Mouse (Mus musculus) lung, adult 2 months (tissue): ENCODE data around the gene Drc3. TPM values are rescaled to one million over a fixed set of nuclear protein-coding genes. Genes with fewer than 3 reads are reported as not detected.

ENCODE experiments used
- DNase-seq: peaks from one replicate; pipeline ENCODE4 v3.0.0; 2022
- H3K4me1 ChIP-seq: fragments of 200-500 bp; 2 replicates; pipeline ENCODE4 v1.6.1; 2011; ENCODE audit warnings: low read length; ENCODE audit not compliant: control insufficient read depth, insufficient read depth
- H3K4me3 ChIP-seq: fragments of 200-500 bp; replicated peaks from 2 replicates; pipeline ENCODE3; 2011; ENCODE audit warnings: low read depth, mild to moderate bottlenecking, control low read depth, low read length; ENCODE audit errors: extremely low read depth
- CTCF ChIP-seq: fragments of 200-500 bp; IDR thresholded peaks from 2 replicates; pipeline ENCODE4 v1.5.1; 2011; ENCODE audit warnings: mild to moderate bottlenecking, low read length, control low read depth; ENCODE audit not compliant: insufficient read depth
- POLR2A ChIP-seq: fragments of 200-500 bp; IDR thresholded peaks from 2 replicates; pipeline ENCODE4 v1.6.1; 2011; ENCODE audit warnings: low read depth, mild to moderate bottlenecking, control low read depth, low read length, borderline replicate concordance; ENCODE audit errors: extremely low read depth
- WGBS: fragments of 180-500 bp; shearing (Covaris S2); methylation state at CpG from one replicate; pipeline ENCODE4 v1.1.7; 2018; 5-methylcytosine and 5-hydroxymethylcytosine counted together
- polyA plus RNA-seq: library from polyadenylated mRNA; depleted of rRNA; stranded (reverse); fragments of >200 nt; gene quantifications from 2 replicates; pipeline ENCODE4 v1.2.3, GENCODE M21; 2012

The Drc3 gene
- polyA plus RNA-seq, 1 experiment: 17.7 TPM

DNA sequence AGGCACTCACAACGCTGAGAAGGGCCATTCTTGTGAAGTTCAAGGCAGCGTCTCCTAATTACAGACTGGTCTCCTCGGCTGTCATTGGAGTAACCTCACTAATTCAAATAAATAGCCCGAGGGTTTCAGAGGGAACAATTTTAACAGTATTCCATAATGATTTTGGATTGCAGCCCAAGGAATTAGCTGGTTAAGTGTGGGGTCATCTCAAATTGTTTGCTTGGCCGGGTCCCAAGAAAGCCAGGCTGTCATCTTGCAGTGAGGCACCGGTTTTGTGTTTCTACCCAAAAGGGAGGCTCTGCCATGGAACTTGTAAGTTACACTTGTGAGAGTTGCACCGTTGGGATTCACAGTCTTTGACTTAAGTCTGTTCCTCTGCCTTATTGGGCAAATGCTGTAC is 36.9 kb upstream of the Drc3 start:
- peaks cover 13% of the 10 kb centered on the region for H3K4me1 ChIP-seq
- 50% methylated on average over 7 of the region's 7 CpGs for WGBS
- no peak overlapping the region for H3K4me3 ChIP-seq
- no peak for DNase-seq
- TF ChIP-seq CTCF (no peak), POLR2A (no peak)

GRCm38 (mm10) chr11:60316883-60317282 is 36.2 kb upstream of the Drc3 start:
- 66% methylated on average over 8 of the region's 8 CpGs for WGBS
- no peak for DNase-seq
- peaks cover 8% of the 10 kb centered on the region for H3K4me1 ChIP-seq
- H3K4me3 ChIP-seq: no peak overlapping the region
- TF ChIP-seq CTCF (no peak), POLR2A (no peak)

DNA sequence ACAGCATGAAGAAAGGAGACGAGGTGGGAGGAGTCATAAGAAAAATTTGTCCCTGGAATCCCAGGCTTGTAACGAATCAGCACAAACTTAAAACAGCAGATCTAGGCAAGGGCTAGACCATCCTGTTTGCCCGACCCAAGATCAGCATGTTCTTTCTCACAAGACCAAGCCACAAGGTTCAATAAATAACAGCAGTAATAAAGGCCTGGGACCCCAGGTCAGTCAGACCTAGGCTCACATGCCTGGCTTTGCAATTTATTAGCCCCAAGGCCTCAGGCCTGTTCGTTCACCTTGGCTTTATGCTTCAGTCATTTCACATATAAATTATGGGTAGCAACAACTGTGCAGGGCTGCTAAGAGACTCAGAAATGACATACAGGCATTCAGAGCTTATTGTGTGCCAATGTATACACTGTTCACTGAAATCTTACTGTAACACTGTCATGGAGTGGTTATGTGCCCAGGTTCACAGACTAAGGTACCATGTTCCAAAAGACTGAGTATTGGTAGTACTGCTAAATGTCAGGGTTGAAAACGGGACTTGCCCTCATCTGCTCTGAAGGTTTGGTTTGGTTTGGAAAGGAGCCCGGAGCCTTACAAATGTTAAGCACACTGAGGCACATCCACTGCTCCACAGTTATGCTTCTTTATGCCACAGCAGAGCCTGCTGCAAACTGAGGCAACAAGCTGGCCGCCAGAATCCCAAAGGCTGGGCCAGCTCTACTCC is 35.6 kb upstream of the Drc3 start:
- H3K4me1 ChIP-seq: peaks cover 8% of the 10 kb centered on the region
- 63% methylated on average over 7 of the region's 7 CpGs for WGBS
- DNase-seq: no peak
- H3K4me3 ChIP-seq: no peak overlapping the region
- TF ChIP-seq POLR2A (no peak), CTCF (no peak)

DNA sequence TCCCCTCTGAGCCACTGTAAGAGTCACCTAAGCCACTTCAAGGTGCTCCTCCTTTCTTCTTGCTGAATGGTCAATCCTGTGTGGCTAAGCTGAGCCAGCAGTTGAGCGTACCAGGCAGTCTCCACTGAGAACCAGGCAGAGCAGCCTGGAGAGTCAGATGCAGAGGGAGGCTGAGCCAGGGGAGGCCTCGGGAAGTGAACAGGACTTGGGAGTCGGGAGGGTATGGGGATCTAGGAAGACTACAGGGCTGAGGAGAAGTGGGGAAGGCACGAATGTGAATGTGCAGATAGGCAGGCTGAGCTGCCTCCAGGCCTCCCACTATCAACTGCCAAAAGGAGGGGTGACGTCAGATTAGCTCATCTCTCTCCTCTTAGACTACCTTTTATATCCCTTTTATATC is 34.4 kb upstream of the Drc3 start:
- peaks cover 8% of the 10 kb centered on the region for H3K4me1 ChIP-seq
- DNase-seq: no peak
- 65% methylated on average over 5 of the region's 5 CpGs for WGBS
- TF ChIP-seq POLR2A (no peak), CTCF (no peak)
- no peak overlapping the region for H3K4me3 ChIP-seq

DNA sequence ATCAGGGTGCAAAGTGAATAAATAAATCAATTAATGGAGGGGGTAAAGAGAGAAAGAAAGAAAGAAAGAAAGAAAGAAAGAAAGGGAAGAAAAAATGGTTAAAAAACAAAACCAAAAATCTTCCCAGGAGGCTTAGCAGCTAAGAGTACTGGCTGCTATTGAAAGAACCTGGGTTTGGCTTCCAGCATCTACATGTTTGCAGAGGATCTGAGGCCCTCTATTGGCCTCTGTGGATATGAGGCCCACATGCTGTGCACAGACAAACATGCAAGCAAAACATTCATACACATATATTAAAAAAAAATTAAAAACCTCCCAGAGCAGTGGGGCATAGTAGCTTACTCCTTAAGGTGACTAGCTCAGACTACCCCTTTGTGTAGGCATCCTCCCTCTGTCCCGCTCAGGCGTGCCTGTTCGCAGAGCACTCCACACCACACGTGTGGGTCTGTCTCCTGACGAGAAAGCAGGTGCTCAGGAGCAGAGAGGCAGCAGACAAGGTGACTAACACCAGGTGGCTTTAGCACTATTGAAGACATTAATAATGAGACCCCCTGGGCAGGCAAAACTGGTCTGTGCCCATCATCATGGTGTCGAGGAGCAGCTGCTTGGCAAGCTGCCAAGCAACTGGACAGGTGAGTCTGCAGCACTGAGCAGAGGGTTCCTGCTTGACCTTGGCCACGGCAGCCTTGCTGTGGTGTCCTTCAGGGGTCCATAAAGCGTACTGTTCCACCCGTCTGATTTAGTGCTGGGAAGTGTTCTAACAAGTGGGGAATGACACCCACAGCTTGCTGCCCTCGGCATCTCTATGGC is 33.7 kb upstream of the Drc3 start:
- DNase-seq: no peak
- 72% methylated on average over 10 of the region's 10 CpGs for WGBS
- Histone ChIP-seq H3K4me1 (peaks cover 8% of the 10 kb centered on the region), H3K4me3 (no peak overlapping the region)
- no peak for TF ChIP-seq CTCF
- no peak for TF ChIP-seq POLR2A

DNA sequence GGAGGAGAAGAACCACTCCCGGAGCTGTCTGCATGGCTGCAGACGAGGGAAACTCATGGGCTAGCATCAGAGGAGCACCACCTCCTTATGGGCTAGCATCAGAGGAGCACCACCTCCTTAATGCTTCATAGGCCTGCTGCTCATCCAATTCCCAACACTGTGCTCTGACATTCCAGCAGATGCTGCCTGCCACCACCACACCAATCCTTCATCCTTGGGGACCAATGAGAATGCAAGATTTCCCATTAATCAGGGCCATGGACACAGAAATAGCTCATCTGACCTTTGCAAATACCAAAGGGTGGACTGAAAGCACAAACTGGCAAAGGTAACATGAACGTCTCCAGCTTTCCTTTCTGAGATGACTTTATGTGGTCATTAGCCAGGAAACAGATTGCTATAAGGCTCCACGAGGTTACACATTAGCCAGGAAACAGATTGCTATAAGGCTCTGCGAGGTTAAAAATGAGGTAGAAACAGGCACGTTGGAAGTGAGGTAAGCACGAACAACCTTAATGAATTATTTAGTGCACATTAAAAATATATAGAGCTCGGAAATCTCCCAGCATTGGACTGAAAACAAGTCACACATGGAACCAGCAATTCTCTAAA is 32.6 kb upstream of the Drc3 start:
- no peak for DNase-seq
- Histone ChIP-seq H3K4me1 (peaks cover 8% of the 10 kb centered on the region), H3K4me3 (no peak overlapping the region)
- WGBS: 51% methylated on average over 8 of the region's 8 CpGs
- TF ChIP-seq POLR2A (no peak), CTCF (no peak)

DNA sequence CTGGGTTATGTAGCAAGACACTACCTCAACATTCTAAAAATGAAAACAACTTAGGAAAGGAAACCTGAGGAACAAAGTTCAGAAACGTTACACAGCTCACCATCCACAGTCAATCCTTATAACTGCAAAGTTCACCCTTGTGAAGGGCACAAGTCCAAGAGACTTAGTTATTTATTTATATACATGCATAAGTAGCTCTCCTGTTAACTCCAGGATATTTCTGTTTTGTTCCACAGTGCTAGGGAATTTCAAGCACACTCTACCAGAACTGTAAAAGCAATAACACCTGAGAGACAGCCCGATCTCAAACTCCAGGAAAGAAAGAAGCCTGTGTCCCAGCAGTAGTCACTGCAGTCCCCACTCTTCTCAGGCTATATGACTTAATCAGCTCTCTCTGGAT is 31.7 kb upstream of the Drc3 start:
- 49% methylated on average over 2 of the region's 2 CpGs for WGBS
- TF ChIP-seq POLR2A (no peak), CTCF (no peak)
- Histone ChIP-seq H3K4me3 (no peak overlapping the region), H3K4me1 (peaks cover 8% of the 10 kb centered on the region)
- no peak for DNase-seq

GRCm38 (mm10) chr11:60323731-60324130 is 29.4 kb upstream of the Drc3 start:
- TF ChIP-seq CTCF: no peak
- TF ChIP-seq POLR2A: no peak
- no peak overlapping the region for H3K4me3 ChIP-seq
- DNase-seq: no peak
- no peaks in the 10 kb centered on the region for H3K4me1 ChIP-seq

GRCm38 (mm10) chr11:60330551-60330950 is 22.6 kb upstream of the Drc3 start:
- TF ChIP-seq CTCF (no peak), POLR2A (no peak)
- H3K4me3 ChIP-seq: no peak overlapping the region
- H3K4me1 ChIP-seq: no peaks in the 10 kb centered on the region
- DNase-seq: no peak
- 72% methylated on average over 4 of the region's 4 CpGs for WGBS
